Mouse (Mus musculus): ENCODE measurements around the gene Tmem131.

- TF ChIP-seq CTCF (IDR thresholded peaks at IDR 0.05), result no peak
- no peak for TF ChIP-seq EP300 (IDR thresholded peaks at IDR 0.05)
Measured at GRCm38 (mm10) chr1:36930911-36931310, 12.6 kb downstream of the Tmem131 start.

Data from lung, postnatal 0 days (tissue).